In the genomic region with DNA sequence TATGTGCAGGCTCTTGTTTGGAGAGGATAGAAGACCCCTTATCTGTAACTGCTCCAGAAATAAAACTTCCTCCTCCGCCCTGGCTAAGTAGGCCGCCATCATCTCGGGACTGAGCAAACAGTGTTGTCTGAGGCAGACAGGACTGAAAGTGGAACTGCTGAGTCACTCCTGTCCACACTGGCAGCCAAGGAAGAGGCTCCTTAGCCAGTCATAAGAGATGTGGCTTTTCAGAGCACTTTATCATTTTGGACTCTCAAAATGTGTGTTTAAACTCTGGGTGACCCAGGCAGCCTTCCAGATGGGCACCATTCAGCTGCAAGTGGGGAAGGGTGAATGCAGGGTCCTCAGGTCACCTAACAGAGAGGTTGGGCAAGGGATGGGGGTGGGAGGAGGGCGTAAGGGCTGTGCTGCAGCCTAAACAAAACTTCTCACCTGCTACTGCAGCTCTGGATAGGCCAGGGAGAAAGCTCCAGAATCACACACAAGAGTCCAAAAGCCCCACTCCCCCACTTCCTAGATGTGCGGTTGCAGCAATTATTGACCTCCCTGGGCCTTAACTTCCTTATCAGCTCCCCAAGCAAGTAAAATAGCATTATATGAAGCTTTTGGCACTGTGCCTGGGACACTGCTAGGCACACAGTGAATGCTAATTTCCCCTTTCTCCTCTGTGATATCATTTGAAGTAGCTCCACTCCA, we compare ENCODE assay signal across 8 mouse cellular contexts.
DNase-seq lines count a peak whose midpoint lies in the region; ATAC-seq and TF ChIP-seq lines count a peak whose summit lies in the region.

No protein-coding gene starts in this region.

- DNase-seq in embryonic facial prominence, embryonic 14.5 days (ENCODE audit: low spot score) = peak; percentile 86
- DNase-seq in embryonic facial prominence, embryonic 10.5 days (ENCODE audit: low spot score) = no peak
- DNase-seq in G1E (ENCODE audit: low spot score) = peak; percentile 37
- peak; percentile 55 for DNase-seq in kidney, adult 9 months
- DNase-seq in lung, postnatal 25 days (ENCODE audit: low spot score) = peak; percentile 65
- no peak for DNase-seq in forebrain, embryonic 11.5 days (ENCODE audit: low spot score)
- no peak for DNase-seq in cerebellum, adult 11 months

- H3K27ac ChIP-seq in embryonic facial prominence, embryonic 14.5 days (replicated peaks; ENCODE audit: low read depth, low read length) = no peak overlapping the region; the same call in 1 of the 2 replicates
- no peak overlapping the region for H3K27ac ChIP-seq in embryonic facial prominence, embryonic 10.5 days (replicated peaks)
- no peak overlapping the region for H3K27ac ChIP-seq in forebrain, embryonic 11.5 days (ENCODE audit: low read depth, low read length)

- no peak overlapping the region for H3K4me2 ChIP-seq in embryonic facial prominence, embryonic 14.5 days (ENCODE audit: low read depth, low read length)
- H3K4me2 ChIP-seq in forebrain, embryonic 11.5 days (ENCODE audit: low read depth, low read length, severe bottlenecking) = no peak overlapping the region

- no peak for ATAC-seq in embryonic facial prominence, embryonic 14.5 days (ENCODE audit: low read depth)
- ATAC-seq in G1E (ENCODE audit: extremely low read depth, insufficient number of reproducible peaks, low FRiP score, poor library complexity, severe bottlenecking) = peak; percentile 82
- ATAC-seq in granulocyte monocyte progenitor cell, adult 5-6 weeks (replicated peaks; ENCODE audit: poor library complexity, severe bottlenecking) = peak; percentile 82
- no peak for ATAC-seq in forebrain, embryonic 11.5 days (replicated peaks; ENCODE audit: low FRiP score)

- no peaks in the 10 kb centered on the region for H3K9me3 ChIP-seq in embryonic facial prominence, embryonic 14.5 days (ENCODE audit: control insufficient read depth, low read length)
- no peaks in the 10 kb centered on the region for H3K9me3 ChIP-seq in embryonic facial prominence, embryonic 10.5 days
- no peaks in the 10 kb centered on the region for H3K9me3 ChIP-seq in G1E (replicated peaks)
- H3K9me3 ChIP-seq in forebrain, embryonic 11.5 days (ENCODE audit: control insufficient read depth, low read length) = no peaks in the 10 kb centered on the region

- 40% methylated on average over 5 of the region's 5 CpGs for WGBS in embryonic facial prominence, embryonic 14.5 days
- 41% methylated on average over 5 of the region's 5 CpGs for WGBS in embryonic facial prominence, embryonic 10.5 days
- 39% methylated on average over 5 of the region's 5 CpGs for WGBS in forebrain, embryonic 11.5 days

- no peak overlapping the region for H3K9ac ChIP-seq in embryonic facial prominence, embryonic 14.5 days (ENCODE audit: low read depth, low read length)
- H3K9ac ChIP-seq in forebrain, embryonic 11.5 days (ENCODE audit: low read length) = no peak overlapping the region

- peaks cover 9% of the 10 kb centered on the region; the same call in 1 of the 2 replicates for H3K4me1 ChIP-seq in embryonic facial prominence, embryonic 14.5 days (ENCODE audit: control insufficient read depth, insufficient read depth, low read length)
- H3K4me1 ChIP-seq in embryonic facial prominence, embryonic 10.5 days = peaks cover 18% of the 10 kb centered on the region
- peaks cover 38% of the 10 kb centered on the region for H3K4me1 ChIP-seq in G1E (ENCODE audit: insufficient read depth, low read depth, low read length)
- H3K4me1 ChIP-seq in forebrain, embryonic 11.5 days (replicated peaks; ENCODE audit: control insufficient read depth, insufficient read depth, low read length) = 0 out of 2 replicates have a peak, but pooled peaks cover 2% of the 10 kb centered on the region

- TF ChIP-seq CTCF in G1E (IDR thresholded peaks at IDR 0.05; ENCODE audit: low read depth, low read length) = no peak

- no peak overlapping the region for H3K4me3 ChIP-seq in embryonic facial prominence, embryonic 14.5 days (ENCODE audit: low read depth, low read length)
- no peak overlapping the region for H3K4me3 ChIP-seq in embryonic facial prominence, embryonic 10.5 days
- H3K4me3 ChIP-seq in G1E (ENCODE audit: low read depth, low read length) = no peak overlapping the region; the same call in 1 of the 2 replicates
- H3K4me3 ChIP-seq in forebrain, embryonic 11.5 days (ENCODE audit: low read depth, low read length) = no peak overlapping the region

- H3K36me3 ChIP-seq in embryonic facial prominence, embryonic 14.5 days (ENCODE audit: control insufficient read depth, insufficient read depth, low read length) = no peaks in the 10 kb centered on the region
- H3K36me3 ChIP-seq in embryonic facial prominence, embryonic 10.5 days (replicated peaks) = no peaks in the 10 kb centered on the region
- no peaks in the 10 kb centered on the region for H3K36me3 ChIP-seq in G1E (replicated peaks)
- no peaks in the 10 kb centered on the region for H3K36me3 ChIP-seq in forebrain, embryonic 11.5 days (ENCODE audit: control insufficient read depth, insufficient read depth, low read length)

- H3K27me3 ChIP-seq in embryonic facial prominence, embryonic 14.5 days (replicated peaks; ENCODE audit: control insufficient read depth, insufficient read depth, low read length) = no peaks in the 10 kb centered on the region
- H3K27me3 ChIP-seq in embryonic facial prominence, embryonic 10.5 days (replicated peaks; ENCODE audit: low read depth, poor library complexity, severe bottlenecking) = peaks cover 78% of the 10 kb centered on the region
- peaks cover 11% of the 10 kb centered on the region for H3K27me3 ChIP-seq in G1E (ENCODE audit: insufficient read depth, low read length)
- no peaks in the 10 kb centered on the region for H3K27me3 ChIP-seq in forebrain, embryonic 11.5 days (ENCODE audit: control insufficient read depth, insufficient read depth, low read length)

Comparison
In these comparisons a context has a peak if more than half of its experiments do, and no peak if none do; other contexts are left out.
1. DNase-seq: peak in embryonic facial prominence, embryonic 14.5 days (single experiment), G1E (single experiment), kidney, adult 9 months (single experiment) and lung, postnatal 25 days (single experiment); none in embryonic facial prominence, embryonic 10.5 days (single experiment), forebrain, embryonic 11.5 days (single experiment) and cerebellum, adult 11 months (single experiment).
2. ATAC-seq: peak in G1E (single experiment) and granulocyte monocyte progenitor cell, adult 5-6 weeks (single experiment); none in embryonic facial prominence, embryonic 14.5 days (single experiment) and forebrain, embryonic 11.5 days (single experiment).